Mouse (Mus musculus) CH12.LX (cell line): ENCODE measurements around the gene Mrps12. TPM values are rescaled to one million over a fixed set of nuclear protein-coding genes. Genes with fewer than 3 reads are reported as not detected.

ENCODE experiments used
- DNase-seq: peaks from one replicate; pipeline ENCODE4 v3.0.0-alpha.2; 2013; ENCODE audit errors: extremely low read depth
- H3K27ac ChIP-seq: 2 replicates; pipeline ENCODE4 v1.5.1; 2012; ENCODE audit warnings: low read depth, mild to moderate bottlenecking, control low read depth, moderate library complexity; ENCODE audit not compliant: insufficient read depth
- H3K27me3 ChIP-seq: replicated peaks from 2 replicates; pipeline ENCODE3; 2012; ENCODE audit warnings: inconsistent platforms
- H3K36me3 ChIP-seq, 2 experiments: replicated peaks in 1 of 2; 2 replicates each; pipeline versions ENCODE3 to v1.6.1; 2012; ENCODE audit warnings: inconsistent platforms in 1 of 2, low read length in 1 of 2, mild to moderate bottlenecking in 1 of 2, mixed read lengths in 1 of 2, moderate library complexity in 1 of 2; ENCODE audit not compliant: control insufficient read depth in 1 of 2, insufficient read depth in 1 of 2
- H3K4me1 ChIP-seq, 2 experiments: 2 replicates each; pipeline ENCODE4 v1.6.1; 2012; ENCODE audit warnings: inconsistent platforms in 1 of 2, moderate library complexity in 1 of 2; ENCODE audit not compliant: insufficient read depth in 2 of 2, control insufficient read depth in 1 of 2
- H3K4me2 ChIP-seq: 2 replicates; pipeline ENCODE4 v1.6.1; 2012; ENCODE audit warnings: low read depth, mild to moderate bottlenecking, control low read depth; ENCODE audit not compliant: poor library complexity, insufficient read depth, severe bottlenecking
- H3K4me3 ChIP-seq, 3 experiments: fragments of 150-350 bp in 1 of 3; sonication (generic) in 1 of 3; replicated peaks in 1 of 3; 2 replicates each; pipeline versions ENCODE3 to v1.5.1; 2011 to 2012; ENCODE audit warnings: low read depth in 2 of 3, low read length in 2 of 3, mild to moderate bottlenecking in 2 of 3, moderate library complexity in 2 of 3, control low read depth in 1 of 3, improper control_type of control experiment in 1 of 3, inconsistent platforms in 1 of 3, mixed read lengths in 1 of 3; ENCODE audit not compliant: poor library complexity in 1 of 3
- H3K79me2 ChIP-seq: replicated peaks from 2 replicates; pipeline ENCODE4 v1.6.1; 2012; ENCODE audit warnings: mild to moderate bottlenecking, moderate library complexity; ENCODE audit not compliant: control insufficient read depth, poor library complexity, insufficient read depth, severe bottlenecking; ENCODE audit errors: extremely low read depth
- H3K9ac ChIP-seq: 2 replicates; pipeline ENCODE4 v1.6.1; 2012; ENCODE audit warnings: low read depth, mild to moderate bottlenecking, control low read depth, moderate library complexity; ENCODE audit not compliant: insufficient read depth
- H3K9me3 ChIP-seq: replicated peaks from 2 replicates; pipeline ENCODE3; 2012; ENCODE audit warnings: low read length, inconsistent platforms, mixed read lengths
- BHLHE40 ChIP-seq: IDR thresholded peaks from 2 replicates; pipeline ENCODE4 v1.6.1; 2011; ENCODE audit warnings: mild to moderate bottlenecking, low read depth, low read length, improper control_type of control experiment
- CHD1 ChIP-seq: IDR thresholded peaks from 2 replicates; pipeline ENCODE4 v1.6.1; 2012; ENCODE audit warnings: low read depth, low read length, improper control_type of control experiment, inconsistent platforms
- CHD2 ChIP-seq: IDR thresholded peaks from 2 replicates; pipeline ENCODE4 v1.6.1; 2011; ENCODE audit warnings: low read length, improper control_type of control experiment
- CTCF ChIP-seq, 2 experiments: IDR thresholded peaks in 1 of 2; conservative IDR thresholded peaks in 1 of 2; 2 replicates each; pipeline ENCODE4 v1.5.1; 2011 to 2012; ENCODE audit warnings: low read depth in 2 of 2, low read length in 2 of 2, improper control_type of control experiment in 1 of 2, inconsistent platforms in 1 of 2, mild to moderate bottlenecking in 1 of 2, moderate library complexity in 1 of 2
- HCFC1 ChIP-seq: IDR thresholded peaks from 2 replicates; pipeline ENCODE4 v1.6.1; 2012; ENCODE audit warnings: low read depth, mild to moderate bottlenecking, inconsistent platforms, low read length, improper control_type of control experiment
- IRF4 ChIP-seq: IDR thresholded peaks from 2 replicates; pipeline ENCODE4 v1.6.1; 2014; ENCODE audit warnings: low read depth, mild to moderate bottlenecking, inconsistent platforms, low read length, improper control_type of control experiment
- KAT2A ChIP-seq: IDR thresholded peaks from 2 replicates; pipeline ENCODE4 v1.6.1; 2012; ENCODE audit warnings: low read length, improper control_type of control experiment, inconsistent platforms; ENCODE audit not compliant: insufficient replicate concordance
- MAX ChIP-seq: IDR thresholded peaks from 2 replicates; pipeline ENCODE4 v1.6.1; 2011; ENCODE audit warnings: low read length, improper control_type of control experiment
- MAZ ChIP-seq: IDR thresholded peaks from 2 replicates; pipeline ENCODE4 v1.6.1; 2012; ENCODE audit warnings: low read depth, mild to moderate bottlenecking, inconsistent platforms, low read length, improper control_type of control experiment, moderate library complexity
- MYC ChIP-seq: IDR thresholded peaks from 2 replicates; pipeline ENCODE4 v1.6.1; 2011; ENCODE audit warnings: low read depth, mild to moderate bottlenecking, improper control_type of control experiment, low read length
- POLR2A ChIP-seq: IDR thresholded peaks from 2 replicates; pipeline ENCODE4 v1.6.1; 2011; ENCODE audit warnings: low read depth, mild to moderate bottlenecking, improper control_type of control experiment, low read length
- RAD21 ChIP-seq: IDR thresholded peaks from 2 replicates; pipeline ENCODE4 v1.6.1; 2011; ENCODE audit warnings: low read depth, mild to moderate bottlenecking, low read length, improper control_type of control experiment, moderate library complexity
- RCOR1 ChIP-seq: conservative IDR thresholded peaks from 2 replicates; pipeline ENCODE4 v1.6.1; 2012; ENCODE audit warnings: low read depth, mild to moderate bottlenecking, inconsistent platforms, low read length, improper control_type of control experiment
- USF2 ChIP-seq: conservative IDR thresholded peaks from 2 replicates; pipeline ENCODE4 v1.6.1; 2011; ENCODE audit warnings: low read depth, low read length, improper control_type of control experiment
- ZC3H11A ChIP-seq: IDR thresholded peaks from 2 replicates; pipeline ENCODE4 v1.6.1; 2012; ENCODE audit warnings: low read depth, mild to moderate bottlenecking, inconsistent platforms, low read length, improper control_type of control experiment
- ZMIZ1 ChIP-seq: IDR thresholded peaks from 2 replicates; pipeline ENCODE4 v1.6.1; 2012; ENCODE audit warnings: low read depth, mild to moderate bottlenecking, inconsistent platforms, low read length, improper control_type of control experiment
- ZNF384 ChIP-seq: IDR thresholded peaks from 2 replicates; pipeline ENCODE4 v1.6.1; 2012; ENCODE audit warnings: low read depth, low read length, improper control_type of control experiment, inconsistent platforms
- dilution Hi-C: fragments of 300-500 bp; cut with MboI; formaldehyde crosslinking; loops from 2 replicates; pipeline ENCODE4 v1.14.3; 2020; ENCODE audit warnings: low sequenced_read_pairs; ENCODE audit not compliant: extremely low pct_unique_long_range_greater_than_20kb, extremely low pct_ligation_motif_present
- in situ Hi-C: fragments of 300-500 bp; cut with MboI; formaldehyde crosslinking; loops from 3 replicates; pipeline ENCODE4 v1.14.3; 2019; ENCODE audit warnings: low sequenced_read_pairs, low pct_ligation_motif_present, low pct_unique_long_range_greater_than_20kb, mixed read lengths
- polyA plus RNA-seq: library from polyadenylated mRNA; unstranded; fragments of >175 nt; gene quantifications from 2 replicates; pipeline ENCODE4 v1.2.1, GENCODE M21; 2012; ENCODE audit warnings: low read depth; ENCODE audit not compliant: insufficient read length
- total RNA-seq, 2 experiments: library from RNA; depleted of rRNA; stranded (reverse); fragments of 300-350 nt in 1 of 2; fragments of >200 nt in 1 of 2; gene quantifications; 2 replicates each; pipeline ENCODE4 v1.2.3; 2012 to 2014

Mrps12 gene
- total and polyA plus RNA-seq, 3 experiments, result 66.0 to 112 (median 91.6) TPM

DNA sequence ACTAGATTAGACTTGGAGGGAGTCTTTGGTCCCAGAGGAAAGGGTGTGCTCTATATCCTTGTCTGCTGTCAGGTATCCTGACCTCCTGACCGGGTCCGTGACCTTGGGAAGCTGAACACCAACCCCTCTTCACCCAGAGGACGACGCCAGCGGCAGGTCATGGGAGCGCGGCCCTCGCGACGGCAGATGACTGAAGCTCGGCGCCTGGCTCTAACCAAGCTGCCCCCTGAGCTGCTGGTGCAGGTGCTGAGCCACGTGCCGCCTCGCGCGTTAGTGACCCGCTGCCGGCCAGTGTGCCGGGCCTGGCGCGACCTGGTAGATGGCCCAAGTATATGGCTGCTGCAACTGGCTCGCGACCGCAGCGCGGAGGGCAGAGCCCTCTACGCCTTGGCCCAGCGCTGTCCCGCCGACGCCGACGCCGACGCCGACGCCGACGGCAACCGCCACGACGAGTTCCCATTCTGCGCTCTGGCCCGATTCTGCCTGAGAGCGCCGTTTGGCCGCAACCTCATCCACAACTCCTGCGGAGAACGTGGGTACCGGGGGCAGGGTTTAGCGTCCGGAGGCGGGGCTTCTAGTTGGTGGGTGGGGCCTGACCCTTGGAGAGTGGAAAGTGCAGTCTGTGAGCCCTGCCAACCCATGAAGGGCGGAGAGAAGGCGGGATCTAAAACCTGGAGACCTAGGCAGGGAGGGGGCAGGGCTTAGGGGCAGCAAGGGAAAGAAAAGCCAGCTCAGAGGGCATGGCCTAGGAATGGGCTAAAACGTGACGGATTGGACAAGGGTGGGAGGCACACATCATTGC, 9.1 kb downstream of the Mrps12 start:
- H3K4me2 ChIP-seq, result no peak overlapping the region
- no peak overlapping the region for H3K4me3 ChIP-seq

DNA sequence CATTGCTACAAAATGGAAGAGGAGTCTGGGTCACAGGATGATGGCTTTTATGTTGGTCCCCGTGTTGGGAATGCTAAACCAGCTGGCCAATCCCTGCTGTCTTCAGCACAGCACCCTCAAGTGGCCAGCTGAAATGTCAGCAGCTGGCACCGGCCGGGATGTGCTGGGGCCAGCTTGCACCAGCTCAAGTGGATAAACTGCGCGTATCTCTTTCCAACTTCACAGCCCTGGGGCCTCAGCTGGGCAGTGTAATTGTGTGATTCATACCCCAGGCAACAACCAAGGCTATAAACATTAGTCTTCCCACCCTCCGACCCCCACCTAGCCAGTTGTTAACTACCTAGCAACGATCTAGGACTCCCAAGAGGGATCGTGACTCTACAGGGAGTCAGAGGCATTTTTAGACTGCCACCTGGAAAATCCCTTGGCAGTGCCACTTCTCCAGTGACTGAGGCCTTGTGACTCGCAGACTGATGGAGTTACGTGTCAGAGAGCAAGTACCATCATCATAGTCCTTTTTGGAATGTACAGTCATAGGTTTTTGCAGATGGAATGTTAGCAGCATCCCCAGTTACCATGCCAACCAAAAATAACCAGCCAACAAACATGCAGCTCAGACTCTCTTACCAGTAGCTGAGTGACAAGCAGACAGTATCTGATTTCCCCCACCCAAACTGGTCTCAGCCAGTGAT, 13.8 kb downstream of the Mrps12 start:
- Histone ChIP-seq H3K27me3 (peaks cover 3% of the 10 kb centered on the region), H3K4me3 (no peak overlapping the region), H3K79me2 (no peaks in the 10 kb centered on the region), H3K9me3 (peaks cover 22% of the 10 kb centered on the region), H3K4me2 (no peak overlapping the region), H3K9ac (no peak overlapping the region)
- DNase-seq, result no peak
- TF ChIP-seq CTCF (conservative IDR thresholded peaks at IDR 0.05 in 1 of 2, IDR thresholded peaks at IDR 0.05 in 1 of 2; ENCODE audit: low read depth in 2 of 2, low read length in 2 of 2), result peak; percentile 12 to 38; a peak in 2 of 4 replicates
- TF ChIP-seq POLR2A, result no peak
- TF ChIP-seq HCFC1, result no peak
- no peak for TF ChIP-seq MAZ
- TF ChIP-seq, all 38 proteins: peak for 1
- in situ Hi-C loops (no loop called here), dilution Hi-C loops (no loop called here)
- 0 out of 4 replicates have a peak, but pooled peaks cover 0 to 2% of the 10 kb centered on the region in 2 experiments for H3K4me1 ChIP-seq
- H3K36me3 ChIP-seq, result no peaks in the 10 kb centered on the region
- H3K27ac ChIP-seq, result no peak overlapping the region

More for the DNA sequence above, 9.1 kb downstream of the Mrps12 start:
- peaks cover 18% of the 10 kb centered on the region for H3K9me3 ChIP-seq
- no peak for DNase-seq
- no peak overlapping the region for H3K27ac ChIP-seq
- in situ Hi-C loops, result no loop called here
- dilution Hi-C loops, result no loop called here
- H3K36me3 ChIP-seq, result peaks cover 0 to 6% of the 10 kb centered on the region in 2 experiments
- peaks cover 3% of the 10 kb centered on the region for H3K27me3 ChIP-seq
- no peaks in the 10 kb centered on the region for H3K79me2 ChIP-seq
- no peak for TF ChIP-seq ZMIZ1
- no peak for TF ChIP-seq ZNF384
- TF ChIP-seq RAD21, result no peak
- no peak for TF ChIP-seq KAT2A
- TF ChIP-seq ZC3H11A, result no peak
- TF ChIP-seq USF2, result no peak
- TF ChIP-seq MYC, result no peak
- no peak for TF ChIP-seq CHD2
- TF ChIP-seq IRF4, result no peak
- TF ChIP-seq MAX, result no peak
- no peak for TF ChIP-seq RCOR1
- TF ChIP-seq BHLHE40, result no peak
- no peak for TF ChIP-seq CHD1
- no peak for TF ChIP-seq POLR2A
- no peak overlapping the region for H3K9ac ChIP-seq
- no peaks in the 10 kb centered on the region for H3K4me1 ChIP-seq
